Mouse (Mus musculus): Measurements from ENCODE around the gene Mycbp2. TPM values are rescaled to one million over a fixed set of nuclear protein-coding genes. Genes with fewer than 3 reads are reported as not detected.
A peak's percentile ranks its signal among the peaks of the same experiment; 100 is the strongest.

The Mycbp2 gene
- polyA plus RNA-seq, 1 experiment from 2014 or later: 31.5 TPM

GRCm38 (mm10) chr14:103069864-103070611 lies 276.6 kb downstream of the Mycbp2 start, which contains the start of gene Cln5:
TSS of gene Cln5 (plus strand) at chr14:103070216.
- Histone ChIP-seq H3K4me3 (ENCODE audit: low read depth, low read length) (peak within 1 kb of the TSS; percentile 67), H3K27ac (ENCODE audit: low read depth) (peak within 1 kb of the TSS; percentile 78), H3K9me3 (ENCODE audit: control insufficient read depth, low read length) (no peaks in the 10 kb centered on the region), H3K4me2 (ENCODE audit: low read length) (peak within 1 kb of the TSS; percentile 93), H3K9ac (ENCODE audit: low read length) (peak within 1 kb of the TSS; percentile 68), H3K27me3 (replicated peaks; ENCODE audit: control insufficient read depth, insufficient read depth, low read length) (no peaks in the 10 kb centered on the region), H3K36me3 (ENCODE audit: control insufficient read depth, insufficient read depth, low read length) (peaks cover 19% of the 10 kb centered on the region), H3K4me1 (replicated peaks; ENCODE audit: control insufficient read depth, insufficient read depth, low read length) (no peaks in the 10 kb centered on the region)
- DNase-seq (ENCODE audit: low spot score) (peak; percentile 92), ATAC-seq (replicated peaks; ENCODE audit: low FRiP score, low TSS enrichment, low read depth) (peak; percentile 97)
- WGBS: under 1% methylated on average over 64 of the region's 65 CpGs

GRCm38 (mm10) chr14:103069465-103069863 lies 277.1 kb downstream of the Mycbp2 start:
- Histone ChIP-seq H3K4me3 (ENCODE audit: low read depth, low read length) (peak overlapping the region; percentile 67), H3K9me3 (ENCODE audit: control insufficient read depth, low read length) (no peaks in the 10 kb centered on the region), H3K36me3 (ENCODE audit: control insufficient read depth, insufficient read depth, low read length) (peaks cover 16% of the 10 kb centered on the region), H3K27ac (ENCODE audit: low read depth) (peak overlapping the region; percentile 78), H3K27me3 (replicated peaks; ENCODE audit: control insufficient read depth, insufficient read depth, low read length) (no peaks in the 10 kb centered on the region), H3K4me2 (ENCODE audit: low read length) (peak overlapping the region; percentile 93), H3K9ac (ENCODE audit: low read length) (peak overlapping the region; percentile 68), H3K4me1 (replicated peaks; ENCODE audit: control insufficient read depth, insufficient read depth, low read length) (no peaks in the 10 kb centered on the region)
- DNase-seq (ENCODE audit: low spot score) (no peak), ATAC-seq (replicated peaks; ENCODE audit: low FRiP score, low TSS enrichment, low read depth) (no peak)
- WGBS: 15% methylated on average over 12 of the region's 12 CpGs

- H3K9ac ChIP-seq (ENCODE audit: low read length): no peak overlapping the region
- peak; percentile 87 for DNase-seq (ENCODE audit: low spot score)
- H3K4me2 ChIP-seq (ENCODE audit: low read length): no peak overlapping the region
- 13% methylated on average over 10 of the region's 10 CpGs for WGBS
- no peaks in the 10 kb centered on the region for H3K36me3 ChIP-seq (ENCODE audit: control insufficient read depth, insufficient read depth, low read length)
- no peak for ATAC-seq (replicated peaks; ENCODE audit: low FRiP score, low TSS enrichment, low read depth)
- H3K27me3 ChIP-seq (replicated peaks; ENCODE audit: control insufficient read depth, insufficient read depth, low read length): no peaks in the 10 kb centered on the region
- no peaks in the 10 kb centered on the region for H3K9me3 ChIP-seq (ENCODE audit: control insufficient read depth, low read length)
- no peaks in the 10 kb centered on the region for H3K4me1 ChIP-seq (replicated peaks; ENCODE audit: control insufficient read depth, insufficient read depth, low read length)
- H3K4me3 ChIP-seq (ENCODE audit: low read depth, low read length): no peak overlapping the region
- H3K27ac ChIP-seq (ENCODE audit: low read depth): no peak overlapping the region
These were observed 281.1 kb downstream of the Mycbp2 start for GRCm38 (mm10) chr14:103065294-103066167.

Other genes starting within 250 kb of the Mycbp2 start
- gene Fbxl3, start 247.2 kb downstream of the Mycbp2 start, polyA plus RNA-seq (2014; fragmentation: Nextera tagmentation; extraction: Ambion mirVana): 32.1 and 33.4 TPM in 2 replicates
- gene Scel, start 166.5 kb upstream of the Mycbp2 start, polyA plus RNA-seq (2014; fragmentation: Nextera tagmentation; extraction: Ambion mirVana): 0.84 and 1.7 TPM in 2 replicates